Mouse (Mus musculus) limb, embryonic 15.5 days (tissue): ENCODE measurements at regions not wholly inside any gene's neighbourhood (a gene's known extent, or its start where the extent isn't known, plus 50 kb on each side); places are given as distances from the start of the nearest gene placed in this dataset.

Experiments
- ATAC-seq: fragments of 200-750 bp; cut with Nextera tagmentation; 2 replicates; pipeline ENCODE4 v1.8.0; 2017; ENCODE audit warnings: low read depth, moderate TSS enrichment; ENCODE audit not compliant: insufficient number of reproducible peaks, low FRiP score, low TSS enrichment
- H3K27ac ChIP-seq: fragments of 300-500 bp; sonication (generic); 2 replicates; pipeline ENCODE4 v1.5.1; 2015; ENCODE audit warnings: moderate library complexity, mild to moderate bottlenecking, inconsistent platforms
- H3K27me3 ChIP-seq: fragments of 300-500 bp; sonication (generic); 2 replicates; pipeline ENCODE4 v1.6.1; 2015; ENCODE audit warnings: inconsistent platforms
- H3K36me3 ChIP-seq: fragments of 300-500 bp; sonication (generic); 2 replicates; pipeline ENCODE4 v1.6.1; 2015; ENCODE audit warnings: inconsistent platforms
- H3K4me1 ChIP-seq: fragments of 300-500 bp; sonication (generic); 2 replicates; pipeline ENCODE4 v1.6.1; 2015; ENCODE audit warnings: inconsistent platforms
- H3K4me2 ChIP-seq: fragments of 300-500 bp; sonication (generic); 2 replicates; pipeline ENCODE4 v1.6.1; 2015; ENCODE audit warnings: mild to moderate bottlenecking, inconsistent platforms
- H3K4me3 ChIP-seq: fragments of 300-500 bp; sonication (generic); 2 replicates; pipeline ENCODE4 v1.5.1; 2015; ENCODE audit warnings: mild to moderate bottlenecking, inconsistent platforms
- H3K9ac ChIP-seq: fragments of 300-500 bp; sonication (generic); 2 replicates; pipeline ENCODE4 v1.6.1; 2015; ENCODE audit warnings: inconsistent platforms
- H3K9me3 ChIP-seq: fragments of 300-500 bp; sonication (generic); 2 replicates; pipeline ENCODE4 v1.6.1; 2016; ENCODE audit warnings: inconsistent platforms
- WGBS: fragments of 180-500 bp; shearing (Covaris S2); methylation state at CpG from one replicate; pipeline ENCODE4 v1.1.7; 2015; 5-methylcytosine and 5-hydroxymethylcytosine counted together

DNA sequence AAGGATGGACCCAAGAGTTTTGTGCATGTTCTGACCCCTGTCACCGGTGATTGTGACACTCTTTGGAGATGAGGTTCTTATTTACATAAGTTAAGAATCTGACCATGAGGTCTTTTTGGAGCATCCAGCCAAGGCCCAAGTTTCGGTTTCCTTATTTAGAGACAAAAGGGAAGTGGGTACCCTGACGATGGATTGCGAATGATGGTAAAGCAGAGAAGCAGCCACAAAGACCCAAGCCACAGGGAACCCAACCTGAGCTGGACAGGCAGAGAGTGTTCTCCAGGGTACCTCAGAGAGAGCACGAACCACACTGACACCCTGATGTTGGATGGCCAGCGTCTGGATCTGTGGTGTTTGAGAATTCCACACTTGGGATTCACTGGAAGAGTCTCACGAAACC, 100.8 kb upstream of the L3mbtl4 start:
- Histone ChIP-seq H3K4me1 (no peaks in the 10 kb centered on the region), H3K9ac (no peak overlapping the region), H3K9me3 (no peaks in the 10 kb centered on the region), H3K27ac (no peak overlapping the region), H3K4me3 (no peak overlapping the region), H3K27me3 (no peaks in the 10 kb centered on the region), H3K4me2 (no peak overlapping the region), H3K36me3 (no peaks in the 10 kb centered on the region)
- ATAC-seq, result no peak
- WGBS, result 94% methylated on average over 7 of the region's 7 CpGs

DNA sequence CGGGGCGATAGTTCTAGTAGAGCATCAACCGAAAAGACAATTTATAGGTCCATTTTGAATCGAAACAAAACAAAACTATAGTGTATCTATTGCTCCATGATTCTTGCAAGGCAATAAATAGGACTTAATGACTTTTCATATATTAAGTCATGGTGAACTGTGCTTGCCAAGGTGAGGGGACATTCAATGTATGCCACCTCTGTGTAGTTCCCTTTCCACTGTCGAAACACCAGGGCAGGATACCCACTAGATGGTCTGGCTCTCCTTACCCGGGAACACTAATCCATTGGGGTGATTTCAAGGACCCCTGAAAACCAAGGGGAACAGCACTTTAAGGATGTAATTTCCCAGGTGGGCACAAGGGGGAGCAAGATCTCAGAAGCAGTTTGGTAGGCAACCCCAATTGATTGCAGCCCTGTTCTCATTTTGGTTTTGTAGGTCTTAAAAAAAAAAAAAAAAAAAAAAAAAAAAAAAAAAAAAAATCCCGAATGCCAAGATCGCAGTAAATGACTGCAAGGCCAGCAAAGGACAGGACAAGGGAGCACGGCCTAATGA, 96.9 kb upstream of the L3mbtl4 start:
- Histone ChIP-seq H3K9me3 (no peaks in the 10 kb centered on the region), H3K9ac (no peak overlapping the region), H3K36me3 (no peaks in the 10 kb centered on the region), H3K4me3 (no peak overlapping the region), H3K4me2 (no peak overlapping the region), H3K27me3 (no peaks in the 10 kb centered on the region), H3K27ac (no peak overlapping the region), H3K4me1 (no peaks in the 10 kb centered on the region)
- 52% methylated on average over 9 of the region's 9 CpGs for WGBS
- no peak for ATAC-seq

DNA sequence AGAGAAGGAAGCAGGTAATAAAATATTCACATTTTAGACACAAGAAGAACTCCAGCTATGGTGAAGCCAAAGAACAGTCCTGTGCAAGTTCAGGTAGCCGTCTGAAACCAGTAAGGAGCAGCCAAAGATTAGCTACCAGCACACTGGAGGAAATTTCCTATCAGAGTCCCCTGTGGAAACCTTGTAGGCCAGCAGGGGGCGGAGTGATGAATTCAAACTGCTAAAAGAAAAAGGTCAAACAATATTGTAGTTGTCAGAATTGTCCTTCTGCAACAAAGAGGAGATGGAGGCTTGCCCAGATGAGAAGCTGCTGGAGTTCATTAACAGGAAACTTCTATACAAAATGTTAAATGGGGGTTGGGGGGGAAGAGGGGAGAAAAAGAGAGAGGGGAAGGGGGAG, 95.8 kb upstream of the L3mbtl4 start:
- H3K27me3 ChIP-seq, result no peaks in the 10 kb centered on the region
- H3K4me2 ChIP-seq, result no peak overlapping the region
- no peak for ATAC-seq
- H3K4me3 ChIP-seq, result no peak overlapping the region
- H3K9me3 ChIP-seq, result no peaks in the 10 kb centered on the region
- H3K9ac ChIP-seq, result no peak overlapping the region
- WGBS, result 22% methylated on average over 2 of the region's 2 CpGs
- no peaks in the 10 kb centered on the region for H3K36me3 ChIP-seq
- no peaks in the 10 kb centered on the region for H3K4me1 ChIP-seq
- no peak overlapping the region for H3K27ac ChIP-seq

DNA sequence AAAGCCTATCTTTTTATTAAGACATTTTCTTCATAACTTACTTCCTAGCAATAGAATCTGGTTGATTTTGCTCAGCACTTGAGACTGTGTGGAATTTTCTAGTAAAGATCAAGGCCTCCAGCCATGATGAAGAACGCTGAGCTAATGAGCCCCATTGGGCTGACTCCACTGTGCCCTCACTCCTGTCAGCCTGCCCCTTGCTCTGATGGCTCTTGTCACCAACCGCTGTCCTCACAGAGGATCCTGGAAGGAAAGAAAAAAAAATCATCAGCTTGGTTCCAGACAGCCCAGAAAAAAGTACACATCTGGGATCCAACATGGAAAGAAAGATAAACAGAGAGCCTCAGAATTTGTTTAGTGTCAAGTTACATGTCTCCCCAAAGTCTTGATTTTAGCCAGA, 88.2 kb upstream of the L3mbtl4 start:
- Histone ChIP-seq H3K36me3 (no peaks in the 10 kb centered on the region), H3K4me2 (no peak overlapping the region), H3K9me3 (no peaks in the 10 kb centered on the region), H3K27me3 (no peaks in the 10 kb centered on the region), H3K9ac (no peak overlapping the region), H3K27ac (no peak overlapping the region), H3K4me1 (0 out of 2 replicates have a peak, but pooled peaks cover 4% of the 10 kb centered on the region), H3K4me3 (no peak overlapping the region)
- 46% methylated on average over 2 of the region's 2 CpGs for WGBS
- ATAC-seq, result no peak

DNA sequence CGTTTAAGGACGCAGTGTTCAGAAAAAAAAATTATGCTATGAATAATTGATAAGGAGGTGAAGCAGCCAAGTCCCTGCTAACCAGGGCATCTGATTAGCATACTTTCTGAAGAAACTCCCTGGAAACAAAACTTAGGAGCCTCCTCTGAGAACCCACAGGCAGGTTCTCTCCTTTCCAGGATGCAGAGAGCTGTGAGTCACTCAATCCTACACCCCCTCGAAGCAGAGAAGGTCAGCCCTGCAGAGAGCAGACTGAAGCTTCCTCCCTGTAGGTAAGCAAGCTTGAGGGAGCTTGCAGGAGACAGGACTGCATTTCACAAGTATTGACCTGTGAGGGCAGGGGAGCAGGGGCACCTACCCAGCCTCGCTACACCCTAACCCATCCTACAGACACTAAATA, 83.7 kb upstream of the L3mbtl4 start:
- Histone ChIP-seq H3K4me1 (0 out of 2 replicates have a peak, but pooled peaks cover 4% of the 10 kb centered on the region), H3K4me2 (no peak overlapping the region), H3K4me3 (no peak overlapping the region), H3K27ac (no peak overlapping the region), H3K9me3 (no peaks in the 10 kb centered on the region), H3K36me3 (no peaks in the 10 kb centered on the region), H3K27me3 (no peaks in the 10 kb centered on the region), H3K9ac (no peak overlapping the region)
- 83% methylated on average over 4 of the region's 4 CpGs for WGBS
- no peak for ATAC-seq

DNA sequence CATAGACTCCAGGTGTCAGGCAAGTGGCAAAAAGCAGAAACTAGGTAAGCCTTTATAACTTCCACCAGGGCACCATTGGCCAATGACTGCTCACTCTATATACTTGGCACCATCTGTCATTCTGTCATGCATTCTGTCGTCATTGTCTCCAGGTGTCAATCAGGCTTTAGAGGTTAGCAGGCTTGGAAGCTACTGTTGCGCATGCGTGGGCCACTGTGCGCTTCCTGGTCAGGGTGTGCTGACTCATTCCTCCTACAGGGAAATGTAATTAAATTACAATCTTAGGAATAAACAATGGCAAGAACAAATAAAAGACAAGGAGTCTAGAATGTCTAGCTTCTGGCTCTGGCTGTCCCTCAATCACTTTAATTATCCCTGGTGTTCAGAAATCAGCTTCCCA, 68.1 kb upstream of the L3mbtl4 start:
- peaks cover 2% of the 10 kb centered on the region; the same call in 1 of the 2 replicates for H3K4me1 ChIP-seq
- no peak for ATAC-seq
- 80% methylated on average over 4 of the region's 4 CpGs for WGBS

DNA sequence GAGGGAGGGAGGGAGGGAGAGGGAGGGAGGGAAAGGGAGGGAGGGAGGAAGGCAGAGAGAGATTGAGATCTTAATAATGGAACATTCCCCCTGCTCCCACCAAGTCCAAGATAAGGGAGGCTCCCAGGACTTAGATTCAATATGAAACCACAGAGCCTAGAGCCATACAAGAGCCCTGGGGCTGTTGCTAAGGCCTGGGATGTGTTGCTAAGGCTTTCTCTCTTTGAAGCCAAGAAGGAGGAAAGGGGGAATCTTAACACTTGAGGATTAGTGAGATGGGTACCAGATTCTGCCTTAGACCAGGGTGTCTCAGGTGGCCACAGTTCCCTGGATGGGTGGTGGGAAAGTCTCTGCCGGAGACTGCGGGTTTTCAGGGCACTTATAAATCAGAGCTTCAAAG, 64.8 kb upstream of the L3mbtl4 start:
- 19% methylated on average over 2 of the region's 2 CpGs for WGBS
- ATAC-seq, result no peak
- Histone ChIP-seq H3K4me1 (peaks cover 6% of the 10 kb centered on the region), H3K27me3 (no peaks in the 10 kb centered on the region), H3K4me2 (no peak overlapping the region), H3K9ac (no peak overlapping the region), H3K27ac (no peak overlapping the region), H3K4me3 (no peak overlapping the region), H3K9me3 (no peaks in the 10 kb centered on the region), H3K36me3 (no peaks in the 10 kb centered on the region)

More for the DNA sequence above, 68.1 kb upstream of the L3mbtl4 start:
- Histone ChIP-seq H3K27ac (no peak overlapping the region), H3K36me3 (no peaks in the 10 kb centered on the region), H3K9me3 (no peaks in the 10 kb centered on the region), H3K4me2 (no peak overlapping the region), H3K27me3 (no peaks in the 10 kb centered on the region), H3K9ac (no peak overlapping the region), H3K4me3 (no peak overlapping the region)

DNA sequence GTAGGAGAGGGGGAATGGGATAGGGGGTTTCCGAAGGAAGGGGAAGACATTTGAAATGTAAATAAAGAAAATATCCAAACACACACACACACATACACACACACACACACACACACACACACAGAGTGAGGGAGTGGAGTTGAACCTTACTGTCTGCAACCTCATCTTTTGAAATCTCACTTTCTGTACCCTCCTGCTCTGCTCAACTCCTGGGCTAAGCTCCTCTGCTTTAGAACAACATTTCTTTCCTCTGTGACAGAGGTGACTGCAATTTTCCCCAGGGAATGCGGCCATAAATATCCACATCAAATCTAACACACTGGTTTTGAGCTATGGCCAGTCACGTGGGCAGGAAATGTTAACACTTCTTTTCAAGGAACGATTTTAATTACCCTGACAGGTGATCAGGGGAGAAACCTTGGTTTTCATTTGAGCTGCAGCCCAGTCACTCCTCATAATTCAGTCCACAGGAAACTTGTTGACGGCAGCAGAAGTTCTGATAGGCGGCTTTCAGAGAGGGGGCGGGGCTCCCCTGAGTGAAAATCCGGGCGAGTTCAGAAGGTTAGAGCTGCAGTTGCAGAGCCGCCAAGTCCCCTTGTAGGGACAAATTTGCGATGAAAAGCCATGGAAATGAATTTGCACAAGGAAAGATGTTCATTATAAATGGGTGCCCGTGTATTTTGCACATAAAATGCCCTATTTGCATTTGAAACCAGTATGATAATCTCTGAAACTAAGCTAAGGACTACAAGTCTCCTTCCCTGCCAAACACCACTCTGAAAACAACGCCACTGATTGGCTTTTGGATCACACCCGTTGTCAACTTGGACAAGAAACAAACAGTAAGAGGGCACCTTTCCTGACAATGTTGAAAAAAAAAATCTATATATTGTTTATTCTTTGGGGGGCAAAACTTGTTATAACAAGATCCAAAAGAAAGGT, 63.0 kb upstream of the L3mbtl4 start:
- Histone ChIP-seq H3K9ac (no peak overlapping the region), H3K4me2 (peak overlapping the region; percentile 29), H3K36me3 (no peaks in the 10 kb centered on the region), H3K4me1 (peaks cover 6% of the 10 kb centered on the region), H3K27me3 (no peaks in the 10 kb centered on the region), H3K27ac (no peak overlapping the region), H3K9me3 (no peaks in the 10 kb centered on the region), H3K4me3 (no peak overlapping the region)
- WGBS, result 10% methylated on average over 14 of the region's 14 CpGs
- ATAC-seq, result no peak

DNA sequence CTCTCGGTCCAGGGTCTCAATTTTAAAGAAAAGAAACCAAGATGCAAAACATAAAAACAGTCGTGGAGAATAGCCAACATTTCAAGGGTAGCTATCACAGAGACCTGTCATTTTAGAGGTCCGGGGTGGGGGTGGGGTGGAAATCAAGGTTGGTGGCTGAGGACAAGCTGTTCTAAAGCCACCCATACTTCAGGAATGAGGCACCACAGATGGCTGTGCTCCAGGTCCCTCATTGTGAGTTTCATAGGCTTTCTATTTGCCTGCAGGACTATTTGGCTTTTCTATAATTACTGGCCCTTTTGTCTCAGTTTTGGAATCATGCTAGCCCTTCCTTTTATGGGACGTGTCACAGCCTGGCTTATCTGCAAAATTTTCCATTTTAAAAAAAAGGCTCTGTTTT, 55.4 kb upstream of the L3mbtl4 start:
- Histone ChIP-seq H3K36me3 (no peaks in the 10 kb centered on the region), H3K4me2 (no peak overlapping the region), H3K27me3 (no peaks in the 10 kb centered on the region), H3K9me3 (no peaks in the 10 kb centered on the region), H3K4me3 (no peak overlapping the region), H3K9ac (no peak overlapping the region), H3K27ac (no peak overlapping the region), H3K4me1 (no peaks in the 10 kb centered on the region)
- ATAC-seq, result no peak
- 67% methylated on average over 4 of the region's 4 CpGs for WGBS

DNA sequence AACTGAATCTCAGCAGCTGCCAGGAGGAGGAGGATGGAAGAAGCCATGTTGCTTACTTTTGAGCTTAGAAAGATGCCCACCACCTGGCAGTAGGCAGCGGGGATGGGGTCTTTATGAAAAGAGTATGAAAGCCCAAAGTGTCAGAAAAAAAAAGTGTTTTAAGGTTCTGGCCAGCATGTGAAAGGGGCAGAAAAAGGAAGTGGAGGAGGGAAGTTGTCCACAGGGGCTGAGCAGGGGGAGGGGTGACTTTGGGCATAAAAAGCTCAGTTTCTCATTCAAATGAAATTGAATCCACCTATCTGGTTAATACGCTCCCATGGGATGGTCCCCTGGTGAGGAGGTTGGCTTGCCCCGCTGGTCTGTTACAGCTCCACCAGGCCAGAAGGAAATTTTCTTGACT, 50.4 kb upstream of the L3mbtl4 start:
- no peaks in the 10 kb centered on the region; the same call in 1 of the 2 replicates for H3K9me3 ChIP-seq
- H3K9ac ChIP-seq, result no peak overlapping the region
- WGBS, result 84% methylated on average over 3 of the region's 3 CpGs
- ATAC-seq, result no peak
- no peaks in the 10 kb centered on the region for H3K27me3 ChIP-seq
- H3K27ac ChIP-seq, result no peak overlapping the region
- no peak overlapping the region for H3K4me3 ChIP-seq
- H3K4me2 ChIP-seq, result no peak overlapping the region
- no peaks in the 10 kb centered on the region for H3K4me1 ChIP-seq
- H3K36me3 ChIP-seq, result no peaks in the 10 kb centered on the region
